Mouse (Mus musculus) MEL-GATA-1-ER (cell line): ENCODE data around the gene Ctc1.
"Not testable (repeated sequence)": the region's sequence is repeated elsewhere in the genome, so short reads cannot be mapped to it uniquely, and the experiment has no call there.

ENCODE experiments used
- DNase-seq: peaks from one replicate; pipeline ENCODE4 v3.0.0-alpha.2; 2012; ENCODE audit warnings: low read depth; ENCODE audit errors: extremely low read depth

Gene Ctc1

GRCm38 (mm10) chr11:69015644-69016441 is at the start of gene Ctc1:
Gene Ctc1, plus strand, starts transcription at chr11:69015911.
- peak; percentile 94 for DNase-seq

- no peak for DNase-seq
Measured at GRCm38 (mm10) chr11:68966554-68966953, 49.2 kb upstream of the Ctc1 start.

DNA sequence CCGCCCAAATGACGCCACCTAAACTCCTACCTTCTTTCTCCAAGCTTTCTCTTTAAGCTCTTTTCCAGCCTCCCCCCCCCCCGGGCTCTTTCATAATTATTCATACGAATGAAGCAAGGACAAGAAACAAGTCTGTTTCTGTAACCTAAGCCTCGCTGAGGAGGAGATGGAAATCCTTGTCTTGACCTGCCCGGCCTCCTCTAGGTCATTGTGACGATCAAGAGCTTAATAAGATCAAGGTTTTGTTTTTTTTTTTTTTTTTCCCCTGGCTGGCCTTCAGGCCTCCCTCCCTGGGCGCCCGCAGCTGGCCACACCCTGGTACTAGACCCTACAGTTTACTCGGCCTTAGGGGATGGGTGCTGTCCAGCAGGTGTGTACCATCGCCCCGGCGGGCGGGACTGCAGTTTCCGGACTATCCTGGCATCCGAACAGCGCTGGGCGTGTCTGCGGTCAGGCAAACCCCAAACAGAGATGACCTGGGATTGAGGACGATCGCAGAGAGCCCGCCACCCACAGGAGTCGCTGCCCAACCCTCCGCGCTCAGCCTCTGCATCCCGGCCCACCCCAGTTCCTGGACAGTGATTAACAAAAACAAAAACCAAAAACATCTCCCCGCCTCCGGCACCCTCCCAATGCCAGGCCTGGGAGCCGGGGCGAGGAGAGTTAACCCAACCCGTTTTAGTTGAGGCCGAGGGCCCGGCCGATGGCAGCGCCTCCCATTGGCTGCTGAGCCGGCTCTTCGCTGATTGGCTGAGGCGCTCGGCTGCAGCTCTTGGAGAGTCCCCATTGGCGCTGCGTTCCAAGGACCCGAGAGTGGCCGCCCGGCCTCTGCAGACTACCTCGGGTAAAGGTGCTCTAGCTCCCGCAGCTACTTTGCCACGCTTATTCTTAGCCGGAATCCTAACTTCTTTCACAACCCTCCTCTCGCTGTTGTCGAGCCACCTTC is 48.1 kb upstream of the Ctc1 start, which contains the start of gene Slc25a35:
Gene Slc25a35 (plus strand): TSS at position 795 of the 946 bp plus-strand sequence.
- peak; percentile 73 for DNase-seq

- no peak for DNase-seq
Measured at GRCm38 (mm10) chr11:68968752-68969151, 47.0 kb upstream of the Ctc1 start.

DNA sequence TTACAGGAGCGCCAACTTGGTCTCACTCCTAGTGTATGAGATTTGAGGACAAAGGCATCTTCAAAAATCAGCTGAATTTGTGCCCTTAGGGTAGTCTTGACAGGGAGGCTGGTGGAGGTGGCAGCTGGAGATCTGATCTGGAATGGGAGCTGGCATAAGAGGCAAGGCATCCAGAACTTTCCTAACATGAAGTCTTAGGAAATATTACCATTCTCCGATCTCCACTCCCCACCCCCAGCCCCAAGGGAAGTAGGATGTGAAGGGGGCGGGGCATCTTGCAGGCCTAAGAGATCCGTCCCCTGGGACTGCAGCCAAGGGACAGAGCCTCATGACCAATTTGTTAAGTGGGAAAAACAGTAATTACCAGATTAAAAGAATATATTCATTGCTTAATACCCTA is 45.5 kb upstream of the Ctc1 start:
- no peak for DNase-seq

GRCm38 (mm10) chr11:68973250-68974058 is 42.3 kb upstream of the Ctc1 start:
- DNase-seq: peak; percentile 85

GRCm38 (mm10) chr11:68974059-68974450 is 41.7 kb upstream of the Ctc1 start:
- no peak for DNase-seq

- DNase-seq: no peak
Measured at GRCm38 (mm10) chr11:68975085-68975484, 40.6 kb upstream of the Ctc1 start, which contains the start of gene Rangrf. Gene Rangrf, minus strand, starts transcription at chr11:68975185.

GRCm38 (mm10) chr11:68975601-68976000 is 40.1 kb upstream of the Ctc1 start:
- no peak for DNase-seq

DNA sequence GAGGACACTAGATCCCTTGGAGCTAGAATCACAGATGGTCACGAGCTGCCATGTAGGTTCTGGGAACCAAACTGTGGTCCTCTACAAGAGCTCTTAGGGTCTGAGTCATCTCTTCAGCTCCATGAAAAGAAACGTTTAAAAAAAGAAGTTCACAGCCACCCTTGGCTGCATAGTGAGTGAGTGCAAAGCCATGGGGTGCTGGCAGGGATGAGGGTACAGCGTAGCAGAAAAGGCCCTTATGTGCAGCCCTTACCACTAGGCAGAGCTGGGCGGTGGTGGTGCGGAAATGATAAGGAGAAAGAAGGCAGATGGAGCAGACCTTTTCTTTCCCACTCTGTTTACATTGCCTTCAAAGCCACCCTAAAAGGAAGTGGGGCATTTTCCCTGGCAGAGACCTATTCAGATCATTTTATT is 36.4 kb upstream of the Ctc1 start:
- DNase-seq: peak; percentile 75

DNA sequence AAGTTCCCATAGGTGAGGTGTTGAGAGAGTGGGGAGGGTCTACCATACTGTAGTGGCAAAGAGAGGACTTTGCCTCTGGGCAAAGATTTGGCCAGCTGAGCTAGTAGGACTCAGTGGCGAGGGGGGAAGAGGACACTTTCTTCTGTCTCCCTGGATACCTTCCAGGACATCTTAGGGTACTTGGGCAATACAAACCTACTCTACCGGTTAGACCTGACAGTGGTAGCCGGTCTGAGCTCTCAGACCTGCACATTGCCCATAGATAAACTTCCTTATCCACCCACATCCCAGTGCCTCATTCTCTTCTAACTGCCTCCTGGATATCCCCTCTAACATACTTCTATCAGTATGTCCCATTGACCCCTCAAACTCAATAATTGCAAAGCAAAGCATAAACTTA is 34.8 kb upstream of the Ctc1 start:
- no peak for DNase-seq

DNA sequence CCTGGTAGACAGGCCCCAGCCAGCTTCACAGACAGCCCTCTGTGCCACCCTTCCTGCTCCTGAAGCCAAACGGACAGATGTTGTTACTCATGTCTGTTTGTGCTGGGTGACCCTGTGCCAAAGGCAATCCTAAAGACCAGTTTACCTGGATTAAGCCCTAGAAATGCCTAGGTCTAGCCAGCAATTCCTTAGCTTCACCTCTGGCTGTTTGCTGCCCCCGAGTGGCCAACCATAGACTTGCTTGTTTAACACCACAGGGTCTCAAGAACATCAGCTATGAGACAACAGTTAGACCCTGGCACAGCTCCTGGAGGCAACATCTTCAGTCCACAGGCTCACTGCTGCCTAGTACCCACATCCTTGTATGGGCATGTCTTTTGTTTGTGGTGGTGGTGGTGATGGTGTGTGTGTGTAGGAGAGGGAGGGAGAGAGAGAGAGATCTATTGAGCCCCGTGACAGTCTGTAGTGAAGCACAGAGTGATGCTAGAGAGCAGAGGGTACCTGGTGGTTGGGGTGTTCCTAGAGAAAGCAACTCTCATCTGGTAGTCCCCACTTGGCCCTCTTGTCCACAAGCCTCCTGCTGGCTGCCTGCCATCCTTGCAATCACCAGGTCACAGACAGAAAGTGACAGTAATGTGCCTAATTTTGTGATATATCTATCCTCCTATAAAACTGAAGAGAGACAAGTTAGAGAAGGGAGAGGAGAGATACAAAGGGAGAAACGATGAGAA is 32.9 kb upstream of the Ctc1 start:
- DNase-seq: no peak

DNA sequence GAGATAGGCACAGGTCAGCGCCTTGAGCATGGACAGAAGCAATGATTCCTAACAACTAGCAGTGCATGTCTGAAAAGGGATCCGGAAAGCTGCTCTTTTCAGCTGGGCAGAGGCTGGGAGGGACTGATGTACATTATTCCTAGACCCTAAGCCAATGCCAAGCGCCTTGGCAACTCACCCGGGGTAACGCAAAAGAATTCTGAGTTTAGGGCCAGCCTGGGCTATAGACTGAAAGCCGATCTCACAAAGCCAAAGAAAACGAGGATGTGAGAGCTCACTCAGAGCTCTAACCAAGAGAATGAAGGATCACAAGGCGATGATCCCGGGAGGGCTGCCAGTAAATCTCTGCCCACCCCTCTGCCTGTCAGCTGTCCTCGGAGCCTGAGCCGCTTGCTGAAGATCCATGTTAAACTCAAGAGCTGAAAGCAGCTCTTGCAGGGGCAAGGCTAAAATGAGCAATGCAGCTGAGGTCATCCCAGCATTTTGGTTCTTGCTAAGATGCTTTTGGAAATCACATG is 28.3 kb upstream of the Ctc1 start:
- DNase-seq: no peak

DNA sequence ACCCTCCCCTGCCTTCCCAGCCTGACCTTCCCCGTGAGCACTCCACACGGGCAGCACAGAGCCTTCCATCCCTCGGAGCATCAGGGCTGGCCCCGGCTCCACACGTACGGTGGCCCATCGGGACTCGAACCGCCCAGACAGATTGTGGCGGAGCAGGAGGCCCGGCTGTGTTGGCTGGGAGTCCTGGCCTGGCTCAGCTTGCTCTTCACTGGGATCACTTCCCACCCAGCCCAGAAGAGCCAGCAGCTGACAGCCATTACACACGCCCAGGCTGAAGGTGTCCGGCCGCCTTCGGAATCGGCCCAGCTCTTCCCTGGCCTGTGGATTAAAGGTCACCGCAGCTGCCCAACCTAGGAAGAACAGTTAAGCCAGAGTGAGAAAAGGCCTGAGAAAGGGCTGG is 27.4 kb upstream of the Ctc1 start:
- DNase-seq: no peak

- DNase-seq: no peak
Measured at GRCm38 (mm10) chr11:68993122-68993521, 22.6 kb upstream of the Ctc1 start.

GRCm38 (mm10) chr11:68994377-68994776 is 21.3 kb upstream of the Ctc1 start:
- no peak for DNase-seq

DNA sequence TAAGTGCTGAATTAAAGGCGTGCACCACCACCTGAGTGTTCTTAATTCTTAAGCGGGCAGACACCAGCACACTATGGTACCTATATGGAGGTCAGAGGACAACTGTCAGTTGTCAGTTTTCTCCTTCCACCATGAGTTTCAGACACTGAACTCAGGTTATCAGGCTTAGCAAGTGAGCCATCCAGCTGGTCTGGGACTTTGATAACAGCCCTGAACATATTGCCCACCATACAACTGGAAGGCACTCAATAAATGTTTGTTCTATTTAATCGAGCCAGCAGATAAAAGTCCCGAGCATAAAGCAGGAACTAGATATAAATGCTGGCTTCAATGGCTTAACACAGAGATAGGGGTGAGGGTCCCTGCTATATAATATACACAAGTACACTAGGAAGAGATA is 18.6 kb upstream of the Ctc1 start:
- DNase-seq: no peak

- not testable (repeated sequence) for DNase-seq
Measured at GRCm38 (mm10) chr11:69002782-69003181, 12.9 kb upstream of the Ctc1 start.

GRCm38 (mm10) chr11:69003592-69003991 is 12.1 kb upstream of the Ctc1 start:
- DNase-seq: no peak

- no peak for DNase-seq
Measured at GRCm38 (mm10) chr11:69005193-69005592, 10.5 kb upstream of the Ctc1 start.
